Mouse (Mus musculus): Measurements from ENCODE around the gene Bdh1. TPM values are rescaled to one million over a fixed set of nuclear protein-coding genes. Genes with fewer than 3 reads are reported as not detected.

Gene Bdh1
- total RNA-seq, 1 experiment = 12.0 TPM

DNA sequence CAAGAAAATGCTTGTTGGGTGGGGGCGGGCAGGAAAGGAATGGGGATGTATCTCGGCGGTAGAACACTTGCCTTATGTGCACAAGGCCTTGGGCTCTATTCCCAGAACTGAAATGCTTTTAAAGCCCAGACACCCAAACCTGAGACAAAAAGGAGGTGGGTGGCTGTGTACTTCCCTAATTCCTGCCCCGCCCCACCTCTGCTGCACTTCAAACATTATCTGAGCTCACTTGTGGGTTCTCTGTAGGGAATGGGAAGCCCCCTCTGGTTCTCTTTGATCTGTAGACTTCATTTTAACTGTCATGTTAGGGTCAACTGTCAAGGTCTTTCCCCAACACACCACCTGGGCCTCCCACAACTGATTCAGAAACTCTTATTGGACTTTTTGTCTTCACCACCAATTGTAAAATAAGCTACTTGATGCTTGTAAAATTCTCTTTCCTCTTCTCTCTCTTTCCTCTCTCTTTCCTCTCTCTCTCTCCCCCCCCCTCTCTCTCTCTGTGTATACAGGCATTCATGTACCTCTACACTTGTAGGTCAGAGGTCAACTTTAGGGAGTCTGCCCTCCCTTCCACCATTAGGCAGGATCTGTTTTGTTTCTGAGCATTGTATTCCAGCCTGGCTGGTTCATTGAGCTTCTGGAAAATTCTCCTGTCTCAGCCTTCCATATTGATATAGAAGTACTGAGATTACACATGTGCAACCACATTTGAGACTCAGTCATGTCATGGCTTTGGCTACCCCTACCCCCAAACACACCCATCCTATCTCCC, 2.5 kb downstream of the Bdh1 start:
- H3K4me3 ChIP-seq (ENCODE audit: insufficient read depth in 1 of 2, low read depth in 1 of 2, low read length in 2 of 2, poor library complexity in 1 of 2, severe bottlenecking in 1 of 2) = no peak overlapping the region
- no peak overlapping the region for H3K27ac ChIP-seq (ENCODE audit: insufficient read depth, low read depth, low read length, poor library complexity, severe bottlenecking)
- no peaks in the 10 kb centered on the region for H3K9me3 ChIP-seq (ENCODE audit: control insufficient read depth, insufficient read depth, low read depth, low read length)
- peaks cover 0 to 4% of the 10 kb centered on the region in 2 experiments; a peak in 1 of 4 replicates for H3K4me1 ChIP-seq (ENCODE audit: control insufficient read depth in 2 of 2, insufficient read depth in 2 of 2, low read length in 2 of 2, poor library complexity in 1 of 2)
- H3K9ac ChIP-seq (ENCODE audit: insufficient read depth, low read depth, low read length, poor library complexity, severe bottlenecking) = no peak overlapping the region
- DNase-seq (ENCODE audit: low read depth, low spot score) = peak; percentile 82
- TF ChIP-seq ZC3H11A (IDR thresholded peaks at IDR 0.05; ENCODE audit: borderline replicate concordance, low read depth, low read length) = no peak
- in situ Hi-C loops (cut with MboI; ENCODE audit: low sequenced_read_pairs in 2 of 2, unreplicated experiment in 2 of 2) = no loop called here
- no peaks in the 10 kb centered on the region for H3K36me3 ChIP-seq (ENCODE audit: control insufficient read depth, insufficient read depth, low read length, poor library complexity, severe bottlenecking)

DNA sequence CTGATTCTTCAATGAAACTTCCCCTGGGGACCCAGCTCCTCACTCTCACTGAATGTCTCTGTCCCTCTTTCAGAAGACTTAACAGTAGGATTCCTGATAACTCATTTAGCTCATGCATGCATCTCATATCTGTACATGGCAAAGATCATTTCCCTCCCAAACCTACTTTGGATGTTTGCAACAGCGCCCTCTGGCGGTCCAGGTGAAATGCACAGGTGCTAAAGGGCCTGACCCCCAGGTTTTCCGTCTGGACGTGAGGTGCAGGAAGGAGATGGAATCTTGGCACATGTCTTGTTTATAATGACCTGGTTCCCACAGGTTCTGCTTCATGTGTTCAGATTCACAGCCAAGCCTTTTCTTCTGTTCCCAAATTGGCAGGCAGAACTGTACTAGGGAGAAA, 3.4 kb downstream of the Bdh1 start:
- H3K27ac ChIP-seq (ENCODE audit: insufficient read depth, low read depth, low read length, poor library complexity, severe bottlenecking) = no peak overlapping the region
- no peak overlapping the region for H3K4me3 ChIP-seq (ENCODE audit: insufficient read depth in 1 of 2, low read depth in 1 of 2, low read length in 2 of 2, poor library complexity in 1 of 2, severe bottlenecking in 1 of 2)
- H3K9ac ChIP-seq (ENCODE audit: insufficient read depth, low read depth, low read length, poor library complexity, severe bottlenecking) = no peak overlapping the region
- peaks cover 0 to 4% of the 10 kb centered on the region in 2 experiments; a peak in 1 of 4 replicates for H3K4me1 ChIP-seq (ENCODE audit: control insufficient read depth in 2 of 2, insufficient read depth in 2 of 2, low read length in 2 of 2, poor library complexity in 1 of 2)
- in situ Hi-C loops (cut with MboI; ENCODE audit: low sequenced_read_pairs in 2 of 2, unreplicated experiment in 2 of 2) = no loop called here
- no peaks in the 10 kb centered on the region for H3K9me3 ChIP-seq (ENCODE audit: control insufficient read depth, insufficient read depth, low read depth, low read length)
- TF ChIP-seq CHD2 (IDR thresholded peaks at IDR 0.05; ENCODE audit: low read depth, low read length) (no peak), ZNF384 (IDR thresholded peaks at IDR 0.05; ENCODE audit: low read depth, low read length) (no peak), HCFC1 (IDR thresholded peaks at IDR 0.05; ENCODE audit: borderline replicate concordance, insufficient read depth, low read length) (no peak), ZC3H11A (IDR thresholded peaks at IDR 0.05; ENCODE audit: borderline replicate concordance, low read depth, low read length) (peak; percentile 73)
- DNase-seq (ENCODE audit: low read depth, low spot score) = peak; percentile 93
- no peaks in the 10 kb centered on the region for H3K36me3 ChIP-seq (ENCODE audit: control insufficient read depth, insufficient read depth, low read length, poor library complexity, severe bottlenecking)

DNA sequence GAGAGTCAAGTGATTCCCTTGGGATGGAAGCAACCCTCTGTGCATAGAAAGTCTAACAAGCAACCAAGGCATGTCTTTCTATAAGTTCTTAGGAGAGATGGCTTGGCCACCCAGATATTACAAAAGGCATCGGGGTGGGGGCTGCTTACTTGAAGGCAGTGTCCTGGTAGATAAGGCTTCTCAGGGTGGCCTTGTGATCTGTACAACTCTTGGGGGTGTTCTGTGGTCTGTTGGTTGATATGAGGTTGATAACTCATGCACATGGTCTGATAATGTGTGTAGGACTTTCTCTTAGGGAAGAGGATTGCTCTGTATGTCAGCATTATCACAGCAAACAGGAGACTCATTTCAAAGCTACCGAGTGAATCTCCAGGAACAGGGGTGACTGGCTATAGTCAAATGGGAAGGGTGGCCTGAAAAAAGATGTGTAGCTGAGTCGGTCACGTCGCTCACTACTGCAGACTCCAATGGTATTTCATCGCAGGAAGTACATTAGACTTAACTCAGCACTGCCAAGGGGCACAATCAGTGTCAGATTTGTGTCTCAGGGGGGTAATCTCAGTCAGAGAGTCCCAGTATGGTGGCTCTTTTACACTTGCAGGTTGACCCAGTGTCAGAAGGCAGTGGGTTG, 4.5 kb downstream of the Bdh1 start:
- no peak for DNase-seq (ENCODE audit: low read depth, low spot score)
- Histone ChIP-seq H3K27ac (ENCODE audit: insufficient read depth, low read depth, low read length, poor library complexity, severe bottlenecking) (no peak overlapping the region), H3K9me3 (ENCODE audit: control insufficient read depth, insufficient read depth, low read depth, low read length) (no peaks in the 10 kb centered on the region), H3K9ac (ENCODE audit: insufficient read depth, low read depth, low read length, poor library complexity, severe bottlenecking) (no peak overlapping the region), H3K4me3 (ENCODE audit: insufficient read depth in 1 of 2, low read depth in 1 of 2, low read length in 2 of 2, poor library complexity in 1 of 2, severe bottlenecking in 1 of 2) (no peak overlapping the region), H3K4me1 (ENCODE audit: control insufficient read depth in 2 of 2, insufficient read depth in 2 of 2, low read length in 2 of 2, poor library complexity in 1 of 2) (peaks cover 0 to 4% of the 10 kb centered on the region in 2 experiments; a peak in 1 of 4 replicates), H3K36me3 (ENCODE audit: control insufficient read depth, insufficient read depth, low read length, poor library complexity, severe bottlenecking) (no peaks in the 10 kb centered on the region)
- in situ Hi-C loops (cut with MboI; ENCODE audit: low sequenced_read_pairs in 2 of 2, unreplicated experiment in 2 of 2) = no loop called here
- TF ChIP-seq ZNF384 (IDR thresholded peaks at IDR 0.05; ENCODE audit: low read depth, low read length) = no peak

DNA sequence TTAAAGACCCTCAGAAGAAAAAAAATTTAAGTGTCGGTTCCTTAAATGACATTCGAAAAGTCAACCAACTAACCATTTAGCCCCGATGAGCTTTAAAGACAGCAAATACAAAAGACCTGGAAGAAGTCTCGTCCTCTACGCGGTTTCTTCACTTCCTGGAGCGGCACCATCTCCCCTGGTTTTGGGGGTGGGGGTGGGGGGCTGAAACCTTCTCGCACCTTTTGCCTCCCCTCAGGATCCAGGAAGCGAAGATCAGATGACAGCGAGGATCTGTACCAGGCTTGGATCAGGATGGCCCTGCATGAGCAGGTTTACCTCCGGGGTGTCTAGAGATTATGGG, 6.2 kb downstream of the Bdh1 start:
- Histone ChIP-seq H3K36me3 (ENCODE audit: control insufficient read depth, insufficient read depth, low read length, poor library complexity, severe bottlenecking) (no peaks in the 10 kb centered on the region), H3K9me3 (ENCODE audit: control insufficient read depth, insufficient read depth, low read depth, low read length) (no peaks in the 10 kb centered on the region), H3K27ac (ENCODE audit: insufficient read depth, low read depth, low read length, poor library complexity, severe bottlenecking) (no peak overlapping the region), H3K4me3 (ENCODE audit: insufficient read depth in 1 of 2, low read depth in 1 of 2, low read length in 2 of 2, poor library complexity in 1 of 2, severe bottlenecking in 1 of 2) (peak overlapping the region; percentile 68 to 81), H3K9ac (ENCODE audit: insufficient read depth, low read depth, low read length, poor library complexity, severe bottlenecking) (peak overlapping the region; percentile 37), H3K4me1 (ENCODE audit: control insufficient read depth in 2 of 2, insufficient read depth in 2 of 2, low read length in 2 of 2, poor library complexity in 1 of 2) (peaks cover 0 to 4% of the 10 kb centered on the region in 2 experiments; a peak in 1 of 4 replicates)
- in situ Hi-C loops (cut with MboI; ENCODE audit: low sequenced_read_pairs in 2 of 2, unreplicated experiment in 2 of 2) = no loop called here
- DNase-seq (ENCODE audit: low read depth, low spot score) = no peak
- TF ChIP-seq ZNF384 (IDR thresholded peaks at IDR 0.05; ENCODE audit: low read depth, low read length) = no peak
- TF ChIP-seq HCFC1 (IDR thresholded peaks at IDR 0.05; ENCODE audit: borderline replicate concordance, insufficient read depth, low read length) = no peak

DNA sequence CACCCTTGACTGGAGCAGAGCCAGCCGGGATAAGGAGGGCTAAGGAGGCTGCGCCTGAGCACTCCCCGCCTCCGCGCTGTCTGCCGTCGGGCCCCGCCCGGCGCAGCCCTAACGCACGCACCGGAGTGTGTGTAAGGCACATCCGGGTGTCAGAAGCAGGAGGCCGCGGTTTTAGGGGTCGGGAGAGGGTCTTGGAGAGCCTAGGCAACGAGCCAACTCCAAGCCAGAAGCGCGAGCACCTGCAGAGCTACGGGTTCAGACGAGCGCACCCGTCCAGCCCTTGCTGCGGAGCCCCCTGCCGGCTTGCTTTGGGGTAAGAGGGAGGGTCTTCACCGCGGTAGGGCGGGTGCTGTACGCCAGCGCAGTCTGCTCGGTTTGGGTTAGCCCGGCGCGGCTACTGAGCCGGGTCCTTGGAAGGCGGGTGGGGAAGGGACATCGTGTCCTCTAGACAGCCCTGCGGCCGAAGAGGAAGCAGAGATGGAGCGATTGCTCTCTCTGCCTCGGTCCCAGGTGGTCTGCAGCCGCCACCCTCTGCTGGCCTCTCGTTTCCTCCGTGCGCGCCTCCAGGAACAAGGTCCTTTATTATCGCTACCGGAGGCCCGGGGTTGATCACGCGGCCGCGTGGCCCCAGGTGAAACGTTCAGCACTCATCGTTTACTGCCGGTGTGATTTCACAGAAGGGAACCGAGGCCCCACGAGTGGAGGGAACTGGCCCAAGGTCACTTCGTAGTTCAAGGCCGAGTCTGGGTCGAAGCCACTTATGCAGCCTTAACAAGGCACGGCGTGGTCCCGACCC, 6.8 kb downstream of the Bdh1 start:
- Histone ChIP-seq H3K4me3 (ENCODE audit: insufficient read depth in 1 of 2, low read depth in 1 of 2, low read length in 2 of 2, poor library complexity in 1 of 2, severe bottlenecking in 1 of 2) (peak overlapping the region; percentile 68 to 81), H3K36me3 (ENCODE audit: control insufficient read depth, insufficient read depth, low read length, poor library complexity, severe bottlenecking) (no peaks in the 10 kb centered on the region), H3K9me3 (ENCODE audit: control insufficient read depth, insufficient read depth, low read depth, low read length) (no peaks in the 10 kb centered on the region), H3K27ac (ENCODE audit: insufficient read depth, low read depth, low read length, poor library complexity, severe bottlenecking) (no peak overlapping the region), H3K4me1 (ENCODE audit: control insufficient read depth in 2 of 2, insufficient read depth in 2 of 2, low read length in 2 of 2, poor library complexity in 1 of 2) (peaks cover 0 to 6% of the 10 kb centered on the region in 2 experiments; a peak in 1 of 4 replicates), H3K9ac (ENCODE audit: insufficient read depth, low read depth, low read length, poor library complexity, severe bottlenecking) (peak overlapping the region; percentile 37)
- DNase-seq (ENCODE audit: low read depth, low spot score) = no peak
- in situ Hi-C loops (cut with MboI; ENCODE audit: low sequenced_read_pairs in 2 of 2, unreplicated experiment in 2 of 2) = no loop called here
- TF ChIP-seq MAFK (IDR thresholded peaks at IDR 0.05; ENCODE audit: insufficient read depth, low read depth, low read length) (no peak), ZNF384 (IDR thresholded peaks at IDR 0.05; ENCODE audit: low read depth, low read length) (no peak), HCFC1 (IDR thresholded peaks at IDR 0.05; ENCODE audit: borderline replicate concordance, insufficient read depth, low read length) (no peak), ZC3H11A (IDR thresholded peaks at IDR 0.05; ENCODE audit: borderline replicate concordance, low read depth, low read length) (no peak), CHD2 (IDR thresholded peaks at IDR 0.05; ENCODE audit: low read depth, low read length) (no peak)
